Mouse (Mus musculus) spleen, adult 2 months (tissue): ENCODE measurements around the gene Speer4e.
"Not testable (repeated sequence)": the region's sequence is repeated elsewhere in the genome, so short reads cannot be mapped to it uniquely, and the experiment has no call there.

Experiments used
- CTCF ChIP-seq: fragments of 200-500 bp; IDR thresholded peaks from 2 replicates; pipeline ENCODE4 v1.5.1; 2011; ENCODE audit warnings: mild to moderate bottlenecking, inconsistent platforms; ENCODE audit not compliant: insufficient read depth, insufficient read length, insufficient replicate concordance; ENCODE audit errors: extremely low read depth
- POLR2A ChIP-seq: fragments of 200-500 bp; IDR thresholded peaks from 2 replicates; pipeline ENCODE4 v1.6.1; 2011; ENCODE audit warnings: low read depth, low read length, inconsistent platforms

GRCm38 (mm10) chr5:14885291-14885690 lies 52.9 kb downstream of the Speer4e start:
- TF ChIP-seq CTCF, POLR2A: not testable (repeated sequence)
